Mouse (Mus musculus) skeletal muscle tissue, postnatal 0 days (tissue): ENCODE data around the gene Xrcc1. TPM values are rescaled to one million over a fixed set of nuclear protein-coding genes. Genes with fewer than 3 reads are reported as not detected.

Experiments
- polyA plus RNA-seq: library from polyadenylated mRNA; unstranded; fragments of >200 nt; fragmentation: Nextera tagmentation; extraction: Ambion mirVana; gene quantifications from 2 replicates; pipeline ENCODE4 v1.2.1, GENCODE M21; 2015

Xrcc1 gene
- polyA plus RNA-seq = 37.4 and 39.0 TPM in 2 replicates

GRCm38 (mm10) chr7:24546068-24546614, at the start of gene Xrcc1, which contains the start of gene Pinlyp:
TSS of gene Xrcc1 (plus strand) at chr7:24546289.
TSS of gene Pinlyp (minus strand) at chr7:24546118.

DNA sequence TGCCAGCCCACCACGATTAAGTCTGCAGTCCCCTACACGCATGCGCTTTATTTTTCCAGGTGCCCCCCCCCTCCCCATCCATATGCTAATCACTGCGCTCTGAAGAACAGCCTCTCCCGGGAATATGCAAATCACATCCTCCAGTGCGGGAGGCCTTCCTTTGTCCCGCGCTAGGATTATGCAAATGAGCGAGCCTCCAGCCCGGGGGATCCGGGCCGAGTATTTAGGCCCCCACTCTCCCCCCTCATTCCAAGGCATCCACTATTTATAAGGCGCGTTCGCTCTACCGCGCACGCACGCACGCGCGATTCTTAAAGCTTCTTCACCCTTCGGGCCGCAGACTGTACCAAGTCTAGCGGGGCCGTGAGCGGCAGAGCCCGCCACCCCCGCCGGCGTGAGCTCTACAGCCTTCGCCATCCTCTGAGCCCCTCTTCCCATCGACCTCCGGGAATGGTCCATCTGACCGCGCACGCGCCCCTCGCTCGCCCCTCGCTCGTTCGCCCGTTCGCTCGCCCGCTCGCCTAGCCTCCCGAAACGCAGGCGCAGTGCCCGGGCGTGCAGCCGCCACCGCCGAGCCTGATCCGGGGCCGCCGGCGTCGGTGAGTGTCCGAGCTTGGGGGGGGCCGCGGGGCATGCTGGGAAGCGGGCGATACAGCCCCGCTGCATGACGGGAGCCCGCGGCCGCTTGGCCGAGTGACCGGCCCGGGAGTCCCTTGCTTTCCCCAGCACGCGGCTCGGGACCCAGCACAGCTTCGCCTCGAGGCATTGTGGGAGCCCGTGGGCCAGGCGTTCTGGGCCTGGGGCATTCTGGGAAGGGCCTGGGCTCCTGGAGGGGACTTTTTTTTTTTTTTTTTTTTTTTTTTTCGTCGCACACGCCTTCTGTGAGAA, 39.0 kb upstream of the Xrcc1 start, which contains the start of gene Zfp428:
Gene Zfp428 (plus strand): TSS at position 169 of the 888 bp plus-strand sequence.

GRCm38 (mm10) chr7:24512355-24512754, 33.7 kb upstream of the Xrcc1 start, which contains the start of gene AC161166.1:
TSS of gene AC161166.1 (minus strand) at chr7:24512455.

GRCm38 (mm10) chr7:24530062-24530931, 15.8 kb upstream of the Xrcc1 start, which contains the start of gene Irgq:
TSS of gene Irgq (plus strand) at chr7:24530689.

GRCm38 (mm10) chr7:24587330-24588105, 41.4 kb downstream of the Xrcc1 start, which contains the start of the genes Ethe1 and Zfp575:
TSS of gene Ethe1 (plus strand) at chr7:24587543.
TSS of gene Zfp575 (minus strand) at chr7:24587641.

DNA sequence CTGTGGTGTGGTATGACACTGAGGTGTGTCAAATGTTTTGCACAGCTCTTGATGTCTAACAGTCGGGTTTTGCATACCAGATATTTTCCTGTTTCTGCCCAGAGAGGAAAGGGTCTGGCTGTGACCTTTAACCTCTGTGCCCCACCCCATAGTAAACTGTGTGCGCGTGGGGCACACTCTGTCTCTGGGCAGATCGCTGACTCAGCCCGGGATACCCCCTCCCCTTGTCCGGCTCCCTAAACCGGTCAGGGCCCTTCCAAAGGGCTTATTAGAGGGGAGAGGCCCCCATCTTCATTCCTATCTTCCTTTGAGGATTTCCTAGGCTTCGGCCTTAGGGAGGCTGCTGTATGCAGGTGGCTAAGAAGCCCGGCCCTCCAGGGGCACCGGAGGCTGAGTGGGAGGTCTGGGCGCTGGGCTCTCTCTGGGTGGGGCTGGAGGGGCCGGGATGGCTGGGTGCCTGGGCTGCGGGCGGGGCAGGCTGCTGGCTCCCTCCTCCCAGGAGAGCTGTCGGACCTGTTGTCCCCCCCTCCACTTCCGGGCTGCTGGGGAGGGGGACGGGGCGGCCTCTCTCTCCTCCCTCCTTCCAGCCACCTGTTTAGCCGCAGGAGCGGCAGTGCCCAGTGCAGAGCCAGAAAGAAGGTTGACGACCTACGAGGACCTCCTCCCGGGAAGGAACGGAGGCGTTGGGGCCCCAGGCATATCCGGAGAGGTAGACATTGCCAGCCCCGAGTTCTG, 64.2 kb downstream of the Xrcc1 start, which contains the start of gene Phldb3:
Gene Phldb3 (plus strand): TSS at position 620 of the 735 bp plus-strand sequence.

Other genes starting within 250 kb of the Xrcc1 start
- gene Zfp61, start 245.1 kb upstream of the Xrcc1 start, polyA plus RNA-seq = 9.6 and 11.4 TPM in 2 replicates
- 4.2 and 5.6 TPM in 2 replicates for gene Zfp94, start 229.6 kb upstream of the Xrcc1 start, polyA plus RNA-seq
- not detected in 2 replicates for gene Tescl, start 212.4 kb upstream of the Xrcc1 start, polyA plus RNA-seq
- gene Lypd5, start 197.1 kb upstream of the Xrcc1 start, polyA plus RNA-seq = 5.3 TPM in 1 of 2 replicates, not detected in the other
- 0.51 and 0.79 TPM in 2 replicates for gene Kcnn4, start 176.0 kb upstream of the Xrcc1 start, polyA plus RNA-seq
- gene Smg9, start 146.7 kb upstream of the Xrcc1 start, polyA plus RNA-seq = 12.9 and 13.7 TPM in 2 replicates
- gene Irgc1, start 94.0 kb upstream of the Xrcc1 start, polyA plus RNA-seq = 0.42 and 0.62 TPM in 2 replicates
- 3.4 and 4.1 TPM in 2 replicates for gene Plaur, start 83.8 kb upstream of the Xrcc1 start, polyA plus RNA-seq
- gene Cadm4, start 64.3 kb upstream of the Xrcc1 start, polyA plus RNA-seq = 3.8 and 6.0 TPM in 2 replicates
- gene Zfp428, start 39.3 kb upstream of the Xrcc1 start, polyA plus RNA-seq = 23.6 and 25.5 TPM in 2 replicates
- 0.15 TPM in 1 of 2 replicates, not detected in the other for gene AC161166.1, start 33.8 kb upstream of the Xrcc1 start, polyA plus RNA-seq
- 5.3 and 6.0 TPM in 2 replicates for gene Irgq, start 15.6 kb upstream of the Xrcc1 start, polyA plus RNA-seq
- 0.84 TPM in 1 of 2 replicates, not detected in the other for gene Pinlyp, start 171 bp upstream of the Xrcc1 start, polyA plus RNA-seq
- gene Ethe1, start 41.3 kb downstream of the Xrcc1 start, polyA plus RNA-seq = 13.9 and 14.9 TPM in 2 replicates
- 2.4 TPM in 2 replicates for gene Zfp575, start 41.4 kb downstream of the Xrcc1 start, polyA plus RNA-seq
- gene Phldb3, start 64.5 kb downstream of the Xrcc1 start, polyA plus RNA-seq = 0.10 and 0.11 TPM in 2 replicates
- gene Lypd3, start 90.3 kb downstream of the Xrcc1 start, polyA plus RNA-seq = 7.7 TPM in 1 of 2 replicates, not detected in the other
- gene Tex101, start 130.4 kb downstream of the Xrcc1 start, polyA plus RNA-seq = not detected in 2 replicates
- gene BC049730, start 163.0 kb downstream of the Xrcc1 start, polyA plus RNA-seq = not detected in 2 replicates
- gene Gm4763, start 180.6 kb downstream of the Xrcc1 start, polyA plus RNA-seq = not detected in 2 replicates
- gene Cd177, start 214.0 kb downstream of the Xrcc1 start, polyA plus RNA-seq = 0.05 and 0.07 TPM in 2 replicates
- not detected in 2 replicates for gene Ceacam10, start 230.9 kb downstream of the Xrcc1 start, polyA plus RNA-seq